Mouse (Mus musculus): ENCODE data around the gene Rerg.
A peak's percentile ranks its signal among the peaks of the same experiment; 100 is the strongest.

The Rerg gene

DNA sequence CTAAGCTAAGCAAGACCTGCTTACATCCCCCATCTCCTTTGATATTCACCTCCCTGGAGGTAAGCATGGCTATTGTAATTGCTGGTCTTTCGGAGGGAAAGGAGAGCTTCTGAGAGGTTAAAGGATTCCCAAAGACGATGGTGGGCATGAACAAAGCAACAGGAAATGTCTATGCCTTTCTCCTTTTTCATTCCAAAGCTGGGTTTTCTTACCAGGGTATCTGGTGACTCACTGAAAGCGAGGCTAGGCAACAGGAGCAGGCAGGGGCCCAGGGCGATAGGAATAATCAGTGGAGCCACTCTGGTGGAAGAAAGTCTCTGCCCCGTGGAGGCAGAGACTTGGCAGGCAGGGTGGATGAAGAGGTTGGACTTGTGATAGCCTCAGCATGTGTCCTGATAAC, at the start of gene Rerg:
Rerg (minus strand) TSS at position 272 of the 400 bp plus-strand sequence.
- peak in 1 of 2 experiments; percentile 16 for DNase-seq

DNA sequence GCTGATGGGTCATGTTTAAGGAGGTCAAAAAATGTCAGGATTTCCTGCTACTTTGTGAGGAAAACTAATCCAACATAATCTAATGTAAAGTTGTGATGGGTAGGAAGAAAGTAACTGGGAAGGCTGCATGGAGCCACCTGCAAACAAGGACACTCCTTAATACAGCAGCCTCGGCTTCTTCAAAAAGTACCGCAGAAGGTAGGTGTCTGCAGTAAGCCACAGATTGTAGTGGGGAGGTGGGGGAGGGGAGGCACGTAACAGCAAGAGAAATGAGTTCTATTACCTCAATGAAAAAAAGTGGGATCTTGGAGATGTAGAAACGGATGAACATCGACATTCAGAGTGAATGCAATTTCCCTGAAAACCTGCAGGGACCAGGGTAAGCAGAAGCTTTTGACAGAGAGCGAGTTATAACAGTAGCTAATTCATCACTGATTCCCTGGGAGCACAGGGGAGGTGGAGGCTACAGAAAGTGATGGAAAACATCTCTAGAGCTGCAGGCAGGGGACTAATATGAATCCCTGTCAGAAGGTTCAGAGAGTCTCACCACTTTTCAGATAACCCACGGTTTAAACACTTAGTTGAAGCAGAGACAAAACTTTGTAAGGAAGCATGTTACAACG, 47.7 kb upstream of the Rerg start:
- DNase-seq = no peak

DNA sequence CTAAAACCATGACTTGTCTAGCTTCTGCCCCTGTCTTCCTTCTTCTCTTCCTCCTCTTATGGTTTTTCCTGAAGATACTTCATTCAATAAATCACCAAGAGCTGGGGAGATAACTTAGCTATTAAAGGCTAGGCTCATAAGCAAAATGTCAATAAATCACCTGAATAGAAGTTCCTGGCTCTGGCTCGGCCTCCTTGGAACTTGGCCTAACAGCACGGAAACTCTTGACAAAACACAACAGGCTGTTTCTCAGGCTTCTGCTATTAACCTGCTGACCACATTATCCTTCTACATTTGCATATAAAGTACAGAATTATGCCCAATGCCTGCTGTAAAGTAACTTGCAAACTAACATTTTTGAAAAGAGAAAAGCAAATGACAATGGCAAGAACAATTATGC, 41.1 kb upstream of the Rerg start:
- DNase-seq = peak in 1 of 2 experiments; percentile 7

DNA sequence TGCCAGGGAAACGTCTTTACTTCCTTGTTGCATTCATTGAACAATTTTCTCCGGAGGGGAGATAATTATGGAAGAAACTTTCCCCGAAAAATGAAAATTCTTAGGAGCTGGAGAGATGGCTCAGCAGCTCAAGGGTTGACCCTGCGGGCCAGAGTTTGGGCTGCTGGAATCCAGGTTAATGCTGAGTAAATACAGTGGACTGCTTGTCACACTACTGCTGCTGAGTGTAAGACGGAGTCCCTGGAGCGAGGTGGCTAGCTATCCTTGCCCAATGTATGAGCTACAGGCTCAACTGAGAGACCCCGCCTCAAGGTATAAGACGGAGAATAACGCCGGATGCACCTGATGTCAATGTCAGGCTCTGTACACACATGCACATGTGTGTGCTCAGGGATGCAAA, 40.7 kb upstream of the Rerg start:
- DNase-seq = peak in 1 of 2 experiments; percentile 2

DNA sequence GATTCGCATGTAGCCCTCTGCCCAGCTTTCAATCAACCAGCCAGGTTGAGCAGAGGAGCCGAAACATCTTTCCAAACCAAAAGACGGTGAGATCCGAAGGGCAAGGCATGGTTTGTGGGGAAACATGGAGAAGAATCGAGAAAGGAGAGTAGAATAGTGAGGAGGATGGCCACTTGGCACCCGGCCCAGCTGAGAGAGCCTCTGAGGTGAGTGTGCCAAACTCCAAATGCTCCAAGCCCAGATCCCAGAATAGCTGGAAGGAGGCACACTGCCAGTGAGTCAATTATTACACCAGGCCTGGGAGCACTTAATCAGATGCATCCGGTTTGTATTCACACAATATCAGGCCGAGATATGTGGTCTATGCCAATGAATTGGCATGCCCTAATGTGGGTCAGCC, 39.7 kb upstream of the Rerg start:
- DNase-seq = peak; percentile 98

DNA sequence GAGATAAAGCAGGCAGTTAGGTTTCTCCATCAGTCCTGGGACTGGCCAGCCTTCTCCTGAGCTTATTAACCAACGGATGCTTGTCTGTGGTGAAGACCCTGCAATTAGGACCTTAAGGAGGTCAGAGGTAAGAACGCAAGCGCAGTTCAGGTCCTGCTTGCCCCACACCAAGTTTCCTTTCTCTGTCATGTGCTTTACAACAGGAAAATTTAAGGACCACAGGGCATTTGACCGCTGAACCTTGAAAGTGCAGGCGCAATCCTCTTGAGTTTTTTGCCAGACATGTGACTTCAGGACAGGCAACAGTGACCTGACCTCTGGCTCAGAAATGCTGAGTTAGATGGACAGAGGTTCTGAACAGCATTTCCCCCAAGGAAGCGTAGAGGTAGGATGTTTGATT, 36.8 kb upstream of the Rerg start:
- DNase-seq = no peak

DNA sequence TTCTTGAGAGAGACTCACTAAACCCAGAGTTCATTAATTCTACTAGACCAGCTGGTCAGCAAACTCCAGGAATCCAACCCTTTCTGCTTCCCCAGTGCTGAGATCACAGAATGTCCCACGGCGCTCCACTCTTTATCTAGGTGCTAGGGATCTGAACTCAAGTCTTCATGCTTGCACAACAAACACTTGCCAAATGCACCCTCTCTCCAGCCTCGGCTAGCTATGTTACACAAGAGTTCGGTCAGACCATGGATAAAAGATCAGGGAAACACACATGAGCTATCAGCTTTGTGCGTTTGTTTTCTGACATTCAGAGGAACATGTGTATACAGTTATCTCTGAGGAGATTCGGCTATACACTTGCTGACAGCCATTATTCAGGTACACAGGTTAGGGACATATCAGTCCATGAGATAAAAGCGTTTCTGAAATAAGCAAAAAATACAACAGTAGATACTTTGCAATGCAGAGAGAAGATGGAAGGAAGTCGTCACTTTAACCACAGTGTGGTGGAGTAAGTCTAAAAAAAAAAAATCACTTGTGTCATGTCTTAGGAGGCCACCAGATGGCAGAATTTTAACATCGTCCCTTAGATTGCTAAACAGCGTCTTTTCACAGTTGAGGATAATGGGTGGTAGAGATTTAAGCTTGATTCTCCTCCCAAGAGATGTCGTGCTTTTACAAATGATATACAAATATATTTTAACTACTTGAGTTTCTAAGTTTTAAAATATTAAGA, 35.5 kb upstream of the Rerg start:
- DNase-seq = peak; percentile 57 to 70

DNA sequence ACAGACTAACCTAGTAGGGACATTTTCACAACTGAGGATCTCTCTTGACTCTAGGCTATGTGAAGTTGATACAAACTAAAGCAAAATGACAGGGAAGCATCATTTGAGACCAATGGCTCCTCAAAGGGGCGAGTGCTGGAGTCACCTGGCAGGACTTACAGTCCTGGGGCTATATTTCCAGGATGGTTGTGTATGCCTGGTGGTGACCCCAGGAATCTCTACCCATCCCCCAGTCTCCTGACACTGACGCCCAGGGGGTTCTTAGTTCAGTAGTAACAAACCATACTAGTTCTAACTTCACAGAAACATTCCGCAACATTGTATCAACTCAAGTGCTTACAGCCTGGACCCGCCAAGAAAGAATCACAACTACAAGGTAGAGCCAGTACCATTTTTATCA, 32.4 kb upstream of the Rerg start:
- no peak for DNase-seq

DNA sequence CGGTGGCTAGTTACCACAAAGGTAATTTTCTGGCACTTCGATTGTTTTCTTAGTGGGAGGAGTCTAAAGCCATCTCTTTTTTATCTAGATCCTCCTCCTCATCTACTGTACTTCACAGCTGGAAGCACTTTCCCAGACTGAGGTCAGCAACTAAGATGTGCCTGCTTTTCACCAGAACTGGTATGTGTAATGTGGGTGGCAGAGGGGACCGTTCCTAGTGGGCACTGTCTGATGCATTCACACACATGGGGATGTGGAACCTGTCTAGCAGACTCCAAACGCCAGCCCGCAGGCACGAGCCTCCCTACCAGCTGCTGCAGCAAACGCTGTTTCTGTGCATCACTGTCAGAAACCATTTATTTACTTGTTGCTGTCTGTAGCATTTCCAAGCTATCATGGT, 31.3 kb upstream of the Rerg start:
- no peak for DNase-seq

DNA sequence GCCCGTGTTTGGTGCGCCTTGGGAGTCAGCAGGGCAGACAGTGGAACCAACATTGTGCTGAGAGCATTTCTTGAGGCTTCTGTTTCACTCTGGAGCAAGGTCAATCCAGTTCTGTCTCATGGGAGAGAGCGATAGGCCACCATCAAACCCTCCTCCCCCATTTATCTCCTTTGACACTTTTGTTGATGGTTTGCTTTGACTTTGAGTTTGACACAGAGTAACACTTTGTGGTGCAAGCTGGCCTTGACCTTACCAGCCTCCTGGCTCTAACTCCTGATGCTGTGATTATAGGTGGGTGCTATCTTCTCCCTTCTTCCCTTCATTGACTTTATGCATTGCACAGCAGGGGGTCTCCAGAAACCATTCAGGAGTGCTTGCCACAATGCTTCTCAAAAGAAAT, 30.9 kb upstream of the Rerg start:
- no peak for DNase-seq

DNA sequence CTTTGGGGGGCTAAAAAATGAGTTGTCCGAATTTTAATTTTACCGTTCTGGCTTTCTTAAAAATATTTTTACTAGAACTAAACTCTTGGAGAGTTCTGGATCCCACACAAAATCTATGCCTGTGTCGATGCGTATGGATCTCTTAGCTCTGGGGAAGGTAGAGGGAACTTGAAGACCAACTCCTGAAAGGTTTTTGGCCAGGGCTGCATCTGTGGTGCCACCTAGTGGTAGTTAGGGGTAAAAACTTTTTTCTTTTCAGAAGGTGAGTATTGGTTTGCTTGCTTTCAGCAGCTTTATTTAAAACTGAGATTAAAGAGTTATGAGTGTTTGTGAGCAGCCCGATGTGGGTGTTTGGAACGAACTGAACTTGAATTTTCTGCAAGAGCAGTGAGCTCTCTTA, 21.8 kb upstream of the Rerg start:
- peak; percentile 52 to 73 for DNase-seq

DNA sequence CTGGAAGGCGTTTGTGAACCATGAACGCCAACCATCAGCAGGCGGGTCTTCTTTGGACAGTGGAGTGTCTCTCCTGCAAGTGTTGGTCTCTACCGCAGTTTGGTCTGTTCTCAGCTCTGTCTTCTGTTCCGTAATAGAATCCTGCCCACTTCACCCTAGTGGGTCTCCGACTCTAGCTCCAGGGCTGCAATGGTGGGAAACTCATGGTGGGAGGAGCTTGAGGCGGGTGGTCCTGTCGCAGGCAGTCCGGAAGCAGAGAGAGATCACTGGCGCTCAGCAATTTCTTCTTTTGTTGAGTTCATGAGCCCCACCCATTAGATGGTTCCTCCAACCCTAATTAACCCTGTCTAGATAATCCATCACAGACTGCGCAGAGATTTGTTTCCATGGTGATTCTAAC, 20.7 kb upstream of the Rerg start:
- DNase-seq = no peak

DNA sequence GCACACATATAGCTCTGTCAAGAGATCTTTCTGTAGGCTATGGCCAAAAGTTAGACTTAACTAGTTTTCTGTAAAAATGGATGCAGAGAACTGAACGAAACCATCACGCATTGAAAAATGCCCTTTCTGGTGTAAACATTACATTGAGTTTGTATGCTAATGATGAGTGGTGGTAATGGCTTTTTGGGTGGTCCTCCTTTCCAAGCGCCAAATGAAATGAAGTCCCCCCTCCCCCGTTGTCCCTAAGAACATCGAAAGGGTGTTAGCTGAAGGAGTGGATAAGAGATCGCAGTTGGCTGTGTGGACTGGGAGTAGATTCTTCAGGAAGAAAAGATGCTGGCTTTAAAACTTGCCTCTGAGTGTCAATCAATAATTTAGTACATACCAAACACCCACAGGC, 20.3 kb upstream of the Rerg start:
- DNase-seq = no peak

DNA sequence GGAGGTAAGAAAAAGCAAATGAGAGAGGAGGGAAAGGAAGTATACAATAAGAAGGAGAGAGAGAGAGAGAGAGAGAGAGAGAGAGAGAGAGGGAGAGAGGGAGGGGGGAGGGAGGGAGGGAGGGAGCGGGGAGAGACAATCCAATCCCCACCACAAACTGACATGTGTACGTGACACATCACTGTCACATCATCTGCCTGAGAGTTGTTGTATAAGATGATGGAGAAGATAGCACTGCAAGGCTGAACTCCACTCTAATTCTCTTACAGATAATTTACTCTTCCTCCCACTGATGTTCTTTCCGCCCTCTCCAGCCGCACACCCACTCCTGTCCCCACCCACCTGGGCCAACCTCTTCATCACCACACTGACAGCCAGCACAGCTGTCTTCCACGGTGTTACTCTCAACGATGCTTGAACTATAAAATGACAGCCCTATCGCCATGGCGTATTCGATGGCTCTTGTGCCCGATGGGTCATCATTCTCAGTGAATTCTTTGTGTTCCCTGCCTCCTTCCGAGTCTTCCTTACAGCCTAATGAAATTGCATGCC, 18.2 kb upstream of the Rerg start:
- no peak for DNase-seq

DNA sequence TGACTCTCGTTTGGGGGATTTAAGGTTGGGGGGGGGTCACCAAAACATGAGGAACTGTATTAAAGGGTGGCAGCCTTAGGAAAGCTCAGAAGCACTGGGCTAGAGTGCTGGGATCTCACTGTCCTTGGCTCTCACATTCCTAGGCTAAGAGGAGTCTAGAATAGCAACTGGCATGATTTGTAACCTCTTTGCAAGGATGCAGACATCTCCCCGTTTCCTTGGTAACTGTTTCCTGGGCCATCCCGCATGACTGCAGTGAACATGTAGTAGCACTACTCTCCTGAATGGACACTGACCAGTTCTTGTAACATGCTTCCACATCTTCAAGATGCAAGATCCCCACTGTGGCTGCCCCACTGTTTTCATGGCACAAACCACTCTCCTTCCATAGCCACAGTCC, 17.1 kb upstream of the Rerg start:
- no peak for DNase-seq

DNA sequence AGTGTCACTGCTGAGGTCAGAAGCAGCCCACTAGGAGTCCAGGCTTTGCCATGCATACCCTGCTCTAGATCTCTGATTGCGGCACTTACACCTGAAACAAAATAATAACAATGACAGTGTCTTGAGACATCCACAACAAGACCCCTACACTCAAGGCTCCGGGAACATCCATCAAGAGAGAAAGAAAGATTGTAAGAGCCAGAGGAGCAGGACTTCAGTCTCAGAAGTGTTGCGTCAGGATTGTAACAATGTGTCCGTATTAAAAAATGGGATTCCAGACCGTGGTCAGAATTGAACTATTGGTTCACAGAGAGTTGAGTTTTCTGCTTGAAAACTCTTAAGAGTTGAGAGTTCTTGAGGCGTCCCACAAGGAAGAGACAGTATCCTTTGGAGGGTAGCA, 10.3 kb upstream of the Rerg start:
- no peak for DNase-seq

DNA sequence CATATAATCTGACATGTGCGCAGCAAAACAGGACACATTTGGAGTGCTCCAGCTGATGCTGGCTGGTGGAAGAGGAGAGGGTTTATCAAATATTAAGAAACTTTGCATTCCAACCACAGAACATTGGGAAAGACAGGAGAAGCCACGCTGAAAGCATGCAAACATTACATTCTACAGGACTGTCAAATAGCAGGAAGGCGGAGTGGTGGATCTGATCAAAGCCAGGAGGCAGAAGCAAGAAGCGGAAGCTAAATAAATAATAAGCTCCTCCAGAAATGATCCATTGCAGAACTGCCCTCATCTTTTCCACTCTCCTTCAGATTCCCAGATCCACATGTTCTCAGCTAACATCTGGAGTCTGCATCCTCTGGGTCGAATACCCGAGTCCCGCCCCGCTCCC, 9.8 kb upstream of the Rerg start:
- DNase-seq = no peak

DNA sequence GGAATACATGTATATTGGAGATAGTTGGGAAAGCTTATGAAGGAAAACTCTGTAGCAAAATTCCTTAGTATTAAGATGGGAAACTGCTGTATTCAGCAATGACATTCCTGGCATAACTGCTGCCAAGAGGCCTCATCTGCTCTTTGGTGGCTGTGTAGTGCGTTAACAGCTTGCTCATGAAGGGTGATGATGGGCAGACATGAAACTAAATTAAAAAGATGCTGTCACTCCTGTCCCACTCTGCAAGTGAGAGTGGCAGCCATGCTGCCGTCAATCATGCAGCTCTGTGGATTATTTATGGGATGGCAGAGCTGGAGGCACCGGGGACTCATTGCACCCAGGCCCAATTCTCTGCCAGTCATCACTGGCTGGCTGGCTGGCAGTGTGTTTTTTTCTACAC, 8.7 kb upstream of the Rerg start:
- DNase-seq = no peak

DNA sequence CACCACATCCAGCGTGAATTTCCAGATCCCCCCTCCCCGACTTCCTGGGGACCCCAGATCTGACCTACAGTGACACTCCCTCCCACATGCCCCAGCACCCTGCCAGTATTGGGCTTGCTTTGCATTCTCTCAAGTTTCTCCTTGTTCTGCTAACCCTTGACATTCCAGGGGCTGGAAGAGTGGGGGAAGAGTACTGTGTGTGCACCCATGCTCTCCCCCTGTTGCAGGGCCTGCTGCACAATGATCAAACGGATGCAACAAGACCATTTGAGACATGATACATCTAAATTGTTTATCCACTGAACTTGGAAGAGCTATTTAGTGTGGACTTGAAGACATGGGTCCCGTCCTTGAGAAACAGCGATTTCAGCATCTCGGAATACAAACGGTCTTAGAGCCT, 349 bp upstream of the Rerg start:
- DNase-seq = no peak

DNA sequence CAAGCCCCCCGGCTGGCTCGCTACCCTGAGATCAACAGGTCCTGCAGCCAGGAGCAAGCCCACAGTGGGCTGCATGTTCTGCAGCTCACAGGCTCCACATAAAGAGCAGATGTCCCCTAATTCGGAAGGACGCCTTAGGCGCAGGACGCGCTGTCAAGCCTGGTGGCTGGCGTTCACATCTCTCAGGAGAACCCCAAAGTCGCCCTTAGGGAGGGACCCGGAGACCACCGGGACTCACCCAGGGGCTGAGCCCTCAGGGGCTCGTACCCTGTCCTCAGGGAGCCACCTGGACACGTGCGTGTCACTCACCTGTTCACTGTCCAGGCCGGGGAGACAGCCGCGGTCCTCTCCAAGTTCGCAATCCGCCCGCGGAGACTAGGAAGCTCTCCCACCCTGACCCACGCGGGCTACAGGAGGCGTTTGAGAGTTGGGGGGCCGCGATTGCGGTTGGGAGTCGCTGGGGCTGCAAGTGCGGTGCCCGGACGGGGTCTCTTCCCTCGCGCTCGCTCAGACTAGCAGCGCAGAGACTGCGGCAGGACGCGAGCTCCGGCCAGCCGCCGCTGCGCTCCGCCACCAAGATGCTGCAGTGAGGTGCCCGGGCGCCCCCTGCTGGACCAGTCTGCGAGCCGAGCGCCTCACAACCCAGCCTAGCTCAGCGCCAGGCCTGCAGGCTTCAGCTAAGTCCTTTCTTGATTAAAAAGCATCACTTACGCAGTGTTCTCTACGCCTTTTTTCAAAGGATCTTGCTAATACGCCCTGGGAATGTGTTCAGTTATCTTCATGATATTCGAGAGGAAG, 927 bp downstream of the Rerg start:
- peak; percentile 98 to 99 for DNase-seq

DNA sequence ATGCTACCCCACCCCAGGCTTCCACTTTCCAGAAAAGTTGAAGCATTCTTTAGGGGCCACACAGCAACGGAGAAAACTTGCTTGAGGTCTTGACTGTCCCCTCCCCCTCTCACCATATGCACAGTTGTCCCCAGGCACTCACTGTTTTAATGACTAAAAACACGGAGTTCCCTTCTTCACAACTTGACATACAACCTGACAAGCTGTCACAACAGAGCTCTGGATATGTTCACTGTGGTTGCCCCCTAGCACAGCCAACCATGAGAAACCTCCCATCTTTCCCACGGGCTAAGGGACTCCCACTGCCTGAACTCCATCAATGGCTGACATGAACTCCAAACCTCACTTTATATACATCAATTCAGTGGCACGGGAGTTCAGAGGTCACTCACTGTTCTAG, 3.5 kb downstream of the Rerg start:
- no peak for DNase-seq

DNA sequence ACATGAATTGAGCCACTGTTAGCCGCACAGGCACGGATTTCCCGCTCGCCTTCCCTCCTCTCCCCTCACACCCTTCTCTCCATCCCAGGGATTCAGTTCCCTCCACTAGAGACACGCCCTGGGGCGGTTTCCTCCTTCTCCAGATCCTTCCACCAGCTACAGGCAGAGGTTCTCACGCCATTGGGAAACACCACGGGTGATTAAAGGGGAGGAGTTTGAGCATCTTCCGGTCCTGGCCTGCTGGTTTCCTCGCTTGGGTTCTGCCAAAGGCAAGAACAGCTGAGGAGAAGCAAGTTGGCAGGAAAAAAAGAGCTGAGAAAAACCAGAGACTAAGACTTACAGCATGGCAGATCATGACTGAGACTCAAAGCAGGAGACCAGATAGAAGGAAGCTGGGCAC, 6.7 kb downstream of the Rerg start:
- no peak for DNase-seq

DNA sequence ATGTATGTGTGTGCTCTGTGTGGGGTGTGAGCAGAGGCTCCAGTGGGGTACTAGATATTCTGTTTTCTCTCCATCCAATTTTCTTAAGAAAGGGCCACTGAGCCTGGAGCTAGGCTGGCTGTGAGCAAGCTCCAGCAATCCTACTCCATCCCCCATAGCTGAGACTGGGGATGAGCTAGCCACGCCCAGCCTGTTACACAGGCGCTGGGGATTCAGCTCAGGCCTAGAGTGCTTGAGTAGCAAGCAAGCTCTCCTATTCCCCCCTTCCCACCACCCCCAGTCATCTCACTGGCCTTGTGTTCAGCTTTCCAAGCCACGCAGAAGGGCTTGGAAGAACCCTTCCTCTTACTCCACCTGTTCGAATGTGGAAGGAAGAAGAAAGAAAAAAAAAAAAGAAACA, 7.2 kb downstream of the Rerg start:
- no peak for DNase-seq

DNA sequence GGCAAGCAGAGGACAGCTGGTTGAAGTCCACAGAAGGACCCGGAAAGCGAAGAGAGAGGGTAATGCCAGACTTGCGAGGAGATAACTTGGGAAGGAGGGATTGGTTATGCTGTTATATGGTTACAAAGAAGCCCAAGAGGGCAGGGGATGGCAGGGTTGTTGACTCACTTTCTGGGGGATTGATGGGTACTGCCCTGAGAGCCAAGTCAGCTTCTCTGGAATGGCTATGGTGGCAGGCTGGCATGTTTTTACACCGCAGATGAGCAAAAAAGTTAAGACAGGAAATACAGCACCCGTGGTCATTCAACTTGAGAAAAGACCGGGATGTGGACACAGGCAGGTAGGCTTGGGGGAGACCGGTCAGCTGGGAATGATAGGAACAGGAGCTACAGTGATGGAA, 7.8 kb downstream of the Rerg start:
- no peak for DNase-seq
